Mouse (Mus musculus): ENCODE data around the gene Fdps. TPM values are rescaled to one million over a fixed set of nuclear protein-coding genes. Genes with fewer than 3 reads are reported as not detected.

The Fdps gene
- polyA plus RNA-seq, 2 experiments, result 118 to 215 TPM

- H3K36me3 ChIP-seq (ENCODE audit: control insufficient read depth, insufficient read depth, low read length), result no peaks in the 10 kb centered on the region
- H3K4me2 ChIP-seq (replicated peaks; ENCODE audit: low read depth, low read length, severe bottlenecking), result no peak overlapping the region
- no peak overlapping the region for H3K27ac ChIP-seq (replicated peaks; ENCODE audit: low read depth, low read length)
- no peak for ATAC-seq (ENCODE audit: low FRiP score, low read depth)
- H3K27me3 ChIP-seq (ENCODE audit: control insufficient read depth, insufficient read depth, low read length), result no peaks in the 10 kb centered on the region
- 83% methylated on average over 2 of the region's 2 CpGs for WGBS
- no peaks in the 10 kb centered on the region for H3K4me1 ChIP-seq (ENCODE audit: control insufficient read depth, insufficient read depth, low read length)
- H3K9me3 ChIP-seq (ENCODE audit: control insufficient read depth, low read length), result no peaks in the 10 kb centered on the region
- H3K9ac ChIP-seq (ENCODE audit: low read depth, low read length, severe bottlenecking), result no peak overlapping the region
- no peak overlapping the region for H3K4me3 ChIP-seq (replicated peaks; ENCODE audit: low read length)
- no peak for TF ChIP-seq POLR2A (IDR thresholded peaks at IDR 0.05; ENCODE audit: borderline replicate concordance, extremely low read depth, insufficient read depth, insufficient read length)
- no peak for DNase-seq (ENCODE audit: low spot score)
These were observed 21.6 kb upstream of the Fdps start for GRCm38 (mm10) chr3:89123313-89123712.

- 0% methylated on average over 2 of the region's 2 CpGs for WGBS
- no peaks in the 10 kb centered on the region for H3K27me3 ChIP-seq (ENCODE audit: control insufficient read depth, insufficient read depth, low read length)
- no peak overlapping the region for H3K9ac ChIP-seq (ENCODE audit: low read depth, low read length, severe bottlenecking)
- TF ChIP-seq POLR2A (IDR thresholded peaks at IDR 0.05; ENCODE audit: borderline replicate concordance, extremely low read depth, insufficient read depth, insufficient read length), result no peak
- no peak overlapping the region for H3K27ac ChIP-seq (replicated peaks; ENCODE audit: low read depth, low read length)
- H3K4me3 ChIP-seq (replicated peaks; ENCODE audit: low read length), result no peak overlapping the region
- no peak for ATAC-seq (ENCODE audit: low FRiP score, low read depth)
- peak; percentile 23 for DNase-seq (ENCODE audit: low spot score)
- H3K4me2 ChIP-seq (replicated peaks; ENCODE audit: low read depth, low read length, severe bottlenecking), result no peak overlapping the region
- H3K36me3 ChIP-seq (ENCODE audit: control insufficient read depth, insufficient read depth, low read length), result no peaks in the 10 kb centered on the region
- no peaks in the 10 kb centered on the region for H3K4me1 ChIP-seq (ENCODE audit: control insufficient read depth, insufficient read depth, low read length)
- H3K9me3 ChIP-seq (ENCODE audit: control insufficient read depth, low read length), result no peaks in the 10 kb centered on the region
These were observed 13.8 kb upstream of the Fdps start for GRCm38 (mm10) chr3:89115522-89115921.

GRCm38 (mm10) chr3:89113058-89113457 is 11.3 kb upstream of the Fdps start:
- WGBS, result 88% methylated on average over 4 of the region's 4 CpGs
- H3K4me2 ChIP-seq (replicated peaks; ENCODE audit: low read depth, low read length, severe bottlenecking), result no peak overlapping the region
- H3K27me3 ChIP-seq (ENCODE audit: control insufficient read depth, insufficient read depth, low read length), result no peaks in the 10 kb centered on the region
- no peak overlapping the region for H3K27ac ChIP-seq (replicated peaks; ENCODE audit: low read depth, low read length)
- no peak overlapping the region for H3K9ac ChIP-seq (ENCODE audit: low read depth, low read length, severe bottlenecking)
- ATAC-seq (ENCODE audit: low FRiP score, low read depth), result no peak
- H3K4me3 ChIP-seq (replicated peaks; ENCODE audit: low read length), result no peak overlapping the region
- no peaks in the 10 kb centered on the region for H3K36me3 ChIP-seq (ENCODE audit: control insufficient read depth, insufficient read depth, low read length)
- H3K9me3 ChIP-seq (ENCODE audit: control insufficient read depth, low read length), result no peaks in the 10 kb centered on the region
- TF ChIP-seq POLR2A (IDR thresholded peaks at IDR 0.05; ENCODE audit: borderline replicate concordance, extremely low read depth, insufficient read depth, insufficient read length), result no peak
- DNase-seq (ENCODE audit: low spot score), result no peak
- H3K4me1 ChIP-seq (ENCODE audit: control insufficient read depth, insufficient read depth, low read length), result no peaks in the 10 kb centered on the region

GRCm38 (mm10) chr3:89108146-89108545 is 6.4 kb upstream of the Fdps start:
- H3K9ac ChIP-seq (ENCODE audit: low read depth, low read length, severe bottlenecking), result no peak overlapping the region
- WGBS, result 55% methylated on average over 1 of the region's 1 CpGs
- H3K9me3 ChIP-seq (ENCODE audit: control insufficient read depth, low read length), result no peaks in the 10 kb centered on the region
- H3K27me3 ChIP-seq (ENCODE audit: control insufficient read depth, insufficient read depth, low read length), result no peaks in the 10 kb centered on the region
- H3K27ac ChIP-seq (replicated peaks; ENCODE audit: low read depth, low read length), result no peak overlapping the region
- ATAC-seq (ENCODE audit: low FRiP score, low read depth), result no peak
- H3K36me3 ChIP-seq (ENCODE audit: control insufficient read depth, insufficient read depth, low read length), result no peaks in the 10 kb centered on the region
- no peaks in the 10 kb centered on the region for H3K4me1 ChIP-seq (ENCODE audit: control insufficient read depth, insufficient read depth, low read length)
- no peak for TF ChIP-seq POLR2A (IDR thresholded peaks at IDR 0.05; ENCODE audit: borderline replicate concordance, extremely low read depth, insufficient read depth, insufficient read length)
- no peak overlapping the region for H3K4me3 ChIP-seq (replicated peaks; ENCODE audit: low read length)
- no peak overlapping the region for H3K4me2 ChIP-seq (replicated peaks; ENCODE audit: low read depth, low read length, severe bottlenecking)
- no peak for DNase-seq (ENCODE audit: low spot score)

- Histone ChIP-seq H3K36me3 (ENCODE audit: control insufficient read depth, insufficient read depth, low read length) (no peaks in the 10 kb centered on the region), H3K27me3 (ENCODE audit: control insufficient read depth, insufficient read depth, low read length) (no peaks in the 10 kb centered on the region), H3K9me3 (ENCODE audit: control insufficient read depth, low read length) (no peaks in the 10 kb centered on the region), H3K9ac (ENCODE audit: low read depth, low read length, severe bottlenecking) (no peak overlapping the region), H3K4me1 (ENCODE audit: control insufficient read depth, insufficient read depth, low read length) (no peaks in the 10 kb centered on the region), H3K27ac (replicated peaks; ENCODE audit: low read depth, low read length) (no peak overlapping the region), H3K4me3 (replicated peaks; ENCODE audit: low read length) (no peak overlapping the region), H3K4me2 (replicated peaks; ENCODE audit: low read depth, low read length, severe bottlenecking) (no peak overlapping the region)
- ATAC-seq (ENCODE audit: low FRiP score, low read depth) (no peak), DNase-seq (ENCODE audit: low spot score) (no peak)
- TF ChIP-seq POLR2A (IDR thresholded peaks at IDR 0.05; ENCODE audit: borderline replicate concordance, extremely low read depth, insufficient read depth, insufficient read length), result no peak
- WGBS, result 81% methylated on average over 3 of the region's 3 CpGs
These were observed 5.8 kb upstream of the Fdps start for GRCm38 (mm10) chr3:89107545-89107944.

- Histone ChIP-seq H3K4me1 (ENCODE audit: control insufficient read depth, insufficient read depth, low read length) (0 out of 2 replicates have a peak, but pooled peaks cover 3% of the 10 kb centered on the region), H3K27me3 (ENCODE audit: control insufficient read depth, insufficient read depth, low read length) (no peaks in the 10 kb centered on the region), H3K4me2 (replicated peaks; ENCODE audit: low read depth, low read length, severe bottlenecking) (no peak overlapping the region), H3K36me3 (ENCODE audit: control insufficient read depth, insufficient read depth, low read length) (no peaks in the 10 kb centered on the region), H3K9ac (ENCODE audit: low read depth, low read length, severe bottlenecking) (no peak overlapping the region), H3K9me3 (ENCODE audit: control insufficient read depth, low read length) (no peaks in the 10 kb centered on the region), H3K4me3 (replicated peaks; ENCODE audit: low read length) (no peak overlapping the region), H3K27ac (replicated peaks; ENCODE audit: low read depth, low read length) (no peak overlapping the region)
- DNase-seq (ENCODE audit: low spot score) (no peak), ATAC-seq (ENCODE audit: low FRiP score, low read depth) (no peak)
- TF ChIP-seq POLR2A (IDR thresholded peaks at IDR 0.05; ENCODE audit: borderline replicate concordance, extremely low read depth, insufficient read depth, insufficient read length), result no peak
These were observed 5.1 kb upstream of the Fdps start for GRCm38 (mm10) chr3:89106881-89107280.
